Mouse (Mus musculus) heart, adult 18-20 months (tissue): ENCODE data around the gene Trmt13. TPM values are rescaled to one million over a fixed set of nuclear protein-coding genes. Genes with fewer than 3 reads are reported as not detected.

ENCODE experiments used
- DNase-seq, 2 experiments: peaks; one replicate each; pipeline ENCODE4 v3.0.0; 2021 to 2022; ENCODE audit warnings: mixed read lengths in 1 of 2
- total RNA-seq, 2 experiments: library from RNA; stranded (reverse); gene quantifications; 2 replicates each; pipeline ENCODE4 v1.2.3; 2021

The Trmt13 gene
- total RNA-seq, 2 experiments from 2014 or later: 4.8 to 5.3 TPM

GRCm38 (mm10) chr3:116634091-116634490, 19.7 kb upstream of the Trmt13 start:
- DNase-seq: no peak

- DNase-seq: no peak
Measured at GRCm38 (mm10) chr3:116632971-116633370, 18.6 kb upstream of the Trmt13 start.

DNA sequence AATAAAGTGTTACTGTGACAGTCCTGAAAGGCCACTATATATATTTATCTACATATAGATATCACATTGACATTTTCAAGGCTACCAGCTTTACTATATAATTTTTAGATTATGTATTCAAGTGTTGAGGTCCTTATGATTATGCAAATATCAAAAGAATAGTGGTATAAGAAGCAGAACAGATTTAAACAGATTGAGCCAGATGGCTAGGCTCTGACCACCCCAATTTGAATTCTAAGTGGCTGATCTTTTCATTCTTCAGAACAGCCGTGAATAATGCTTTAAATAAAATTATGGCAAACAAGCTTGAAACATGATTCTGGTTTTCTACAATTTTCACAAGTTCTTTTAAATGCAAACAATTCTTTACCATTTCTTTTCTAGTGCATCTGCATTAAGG, 17.1 kb upstream of the Trmt13 start:
- DNase-seq: no peak

DNA sequence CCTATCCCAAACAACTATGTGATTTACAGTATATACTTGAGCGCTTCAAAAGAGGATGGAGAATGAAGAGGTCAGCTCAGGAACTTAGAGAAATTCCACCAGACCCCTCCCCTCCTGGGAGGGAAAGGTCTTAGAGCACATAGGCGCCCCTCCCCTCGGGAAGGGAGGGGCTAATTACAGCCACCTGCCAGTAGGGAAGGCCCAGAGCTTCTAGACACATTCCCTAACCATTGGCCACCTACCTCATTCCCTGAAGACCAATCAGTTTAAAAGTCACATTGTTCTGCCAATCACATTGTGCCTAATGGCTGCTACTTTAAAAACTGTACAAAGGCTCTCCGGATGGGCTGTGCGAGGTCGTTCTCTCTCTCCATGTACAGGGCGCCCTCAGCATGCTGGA, 8.3 kb upstream of the Trmt13 start:
- no peak for DNase-seq

DNA sequence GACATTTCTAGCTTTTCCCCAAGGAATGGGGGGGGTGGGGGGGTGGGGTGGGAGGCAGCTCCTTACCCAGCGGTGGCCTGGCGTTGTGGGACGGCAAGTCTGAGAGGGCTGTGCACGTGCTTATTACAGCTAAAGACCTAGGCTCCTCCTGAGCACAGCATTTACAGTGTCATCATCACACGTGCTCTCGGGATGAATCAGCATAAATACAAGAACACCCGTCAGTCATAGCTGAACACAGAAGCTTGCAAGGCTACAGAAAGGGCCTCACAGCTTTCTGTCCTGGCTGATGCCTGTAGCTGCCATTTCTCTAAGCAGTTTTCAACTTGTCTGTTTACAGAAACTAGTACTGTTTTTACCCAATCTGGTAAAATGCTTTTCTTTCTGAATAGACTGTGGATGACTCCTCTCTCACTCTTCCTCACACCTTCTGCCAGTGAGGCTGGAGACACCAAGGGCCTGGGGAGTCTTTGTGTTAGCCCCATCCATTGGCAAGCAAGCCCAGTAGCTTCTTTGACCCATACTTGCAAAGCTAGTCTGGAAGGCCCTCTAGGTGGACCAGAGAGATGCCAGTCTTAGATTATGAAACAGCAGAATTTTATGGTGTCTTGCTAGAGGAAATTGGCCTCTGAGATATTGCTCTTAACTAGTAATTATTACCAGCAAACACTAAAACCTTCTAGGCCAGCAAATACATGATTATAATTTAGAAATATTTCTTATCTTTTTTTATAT, 6.4 kb upstream of the Trmt13 start:
- no peak for DNase-seq

DNA sequence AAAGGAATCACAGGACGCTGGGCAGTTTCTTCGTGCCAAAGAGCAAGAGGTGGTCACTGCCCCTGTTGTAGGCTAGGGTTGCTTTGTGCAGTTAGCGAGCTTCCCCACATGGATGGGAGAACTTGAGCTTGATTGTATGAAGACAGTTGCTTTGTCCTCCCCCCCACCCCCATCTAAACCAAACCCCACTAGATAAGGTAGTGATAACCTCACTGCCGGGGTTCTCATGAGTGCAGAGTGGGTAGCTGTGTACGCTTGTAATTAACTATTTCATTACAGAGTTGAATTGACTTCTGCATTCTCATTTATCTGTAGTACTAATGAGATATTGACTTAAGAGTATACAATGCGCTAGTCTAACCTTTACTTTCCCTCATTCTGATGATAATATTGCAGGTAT, 4.5 kb upstream of the Trmt13 start:
- DNase-seq: no peak

DNA sequence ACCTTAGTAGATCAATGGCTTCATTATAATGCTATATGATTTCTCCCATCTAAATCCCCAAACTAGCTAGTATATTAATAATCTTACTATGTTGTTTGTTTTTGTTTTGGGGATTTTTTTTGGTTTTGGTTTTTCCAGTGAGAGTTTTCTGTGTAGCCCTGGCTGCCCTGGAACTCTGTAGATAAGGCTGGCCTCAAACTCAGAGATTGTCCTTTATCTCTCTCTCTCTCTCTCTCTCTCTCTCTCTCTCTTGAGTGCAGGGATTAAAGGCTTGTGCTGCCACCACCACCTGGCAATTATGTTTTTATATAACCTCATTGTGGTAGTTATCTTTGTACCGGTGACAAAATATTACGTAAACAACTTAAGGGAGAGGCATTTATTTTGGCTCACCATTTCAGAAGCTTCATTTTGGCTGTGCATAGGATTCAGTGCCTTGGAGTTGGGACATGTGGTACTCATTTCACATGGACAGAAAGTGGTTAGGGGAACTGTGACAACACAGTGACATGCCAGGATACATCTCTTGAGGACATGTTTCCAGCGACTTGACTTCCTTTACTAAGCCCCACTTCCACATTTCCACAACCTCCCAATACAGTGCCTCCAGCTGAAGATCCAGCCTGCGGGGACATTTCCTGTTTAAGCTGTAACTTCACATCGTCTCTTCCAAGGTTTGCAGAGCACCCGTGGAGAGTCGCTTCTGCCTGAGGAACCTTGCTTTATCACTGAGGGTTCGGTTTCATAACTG, 1.1 kb upstream of the Trmt13 start:
- peak in 1 of 2 experiments; percentile 8 for DNase-seq

GRCm38 (mm10) chr3:116604570-116604969, 9.8 kb downstream of the Trmt13 start:
- DNase-seq: no peak

- DNase-seq: no peak
Measured at GRCm38 (mm10) chr3:116601781-116602180, 12.6 kb downstream of the Trmt13 start.

DNA sequence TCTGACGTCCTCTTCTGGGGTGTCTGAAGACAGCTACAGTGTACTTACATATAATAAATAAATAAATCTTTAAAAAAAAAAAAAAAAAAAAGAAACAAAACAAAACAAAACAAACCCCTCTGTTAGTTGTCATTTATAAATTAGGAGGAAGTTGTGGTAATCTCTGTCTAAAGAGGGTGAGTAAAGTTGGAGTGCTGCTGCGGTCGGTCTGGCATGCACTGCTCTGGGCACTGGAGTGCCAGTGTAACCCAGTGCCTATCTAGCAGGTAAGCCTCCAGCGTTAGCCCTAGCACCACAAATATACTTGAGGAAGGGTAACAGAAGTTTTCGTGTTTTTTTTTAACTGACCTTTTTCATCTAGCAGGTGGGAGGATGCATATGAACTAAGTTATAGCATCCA, 13.4 kb downstream of the Trmt13 start:
- DNase-seq: no peak

DNA sequence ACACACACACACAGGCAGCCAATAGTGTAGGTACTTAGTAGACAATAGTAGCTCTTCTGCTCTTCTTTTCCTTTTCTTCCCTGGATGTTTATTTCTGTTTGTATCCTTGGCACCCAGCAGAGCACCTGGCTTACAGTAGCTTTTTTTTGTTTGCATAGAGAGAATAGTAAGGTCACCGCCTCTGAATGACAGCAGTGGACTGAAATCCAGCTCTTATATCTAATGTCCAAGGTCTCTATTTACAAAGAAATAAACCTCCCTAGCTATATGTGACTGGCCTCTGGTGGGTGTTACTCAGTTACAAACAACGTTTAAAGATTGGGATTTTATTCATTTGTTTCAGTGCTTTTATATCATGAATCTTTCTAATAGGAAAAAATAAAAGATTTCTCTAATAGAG, 14.7 kb downstream of the Trmt13 start:
- DNase-seq: no peak

GRCm38 (mm10) chr3:116595603-116595991, 18.8 kb downstream of the Trmt13 start:
- no peak for DNase-seq

DNA sequence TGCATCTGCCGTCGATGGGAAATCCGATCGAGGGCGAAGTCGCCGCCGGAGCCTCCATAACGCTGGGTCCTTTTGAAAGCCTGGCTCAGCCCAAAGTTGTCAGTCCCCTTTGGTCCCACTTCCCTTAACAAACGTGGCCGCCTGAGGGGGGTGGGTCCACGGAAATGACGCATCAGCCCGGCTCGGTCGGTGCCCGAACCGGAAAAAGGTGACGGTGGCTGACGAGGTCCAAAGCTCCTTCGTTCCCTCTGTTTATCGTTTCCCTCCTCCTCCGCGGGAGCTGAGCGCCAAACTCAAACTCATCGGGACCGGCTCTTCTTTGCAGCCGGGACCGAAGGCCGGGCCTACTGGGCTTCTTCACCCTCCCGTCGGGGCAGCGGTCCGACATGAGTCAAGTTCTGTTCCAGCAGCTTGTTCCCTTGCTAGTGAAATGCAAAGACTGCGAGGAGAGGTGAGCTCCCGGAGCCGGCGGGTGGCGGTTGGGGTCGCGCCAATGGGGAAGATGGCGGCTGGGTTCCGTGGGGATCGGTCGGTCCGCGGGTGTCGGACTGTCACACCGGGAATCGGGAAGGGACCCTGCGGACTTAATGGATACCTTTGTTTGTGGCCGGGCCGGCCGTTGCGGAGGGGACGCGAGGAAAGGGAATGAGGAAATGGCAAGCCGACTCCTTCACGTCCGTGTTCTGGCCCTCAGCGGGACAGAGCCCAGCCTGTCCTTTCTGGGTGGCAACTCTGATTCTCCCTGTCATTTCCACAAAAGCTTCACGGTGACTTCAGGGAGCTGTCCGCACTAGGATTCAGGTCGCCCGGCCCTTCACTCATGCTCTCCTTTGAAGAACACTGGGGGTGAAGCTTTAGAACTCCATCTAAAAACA, 19.4 kb downstream of the Trmt13 start, which contains the start of gene Sass6:
Gene Sass6 (plus strand): TSS at position 255 of the 875 bp plus-strand sequence.
- peak; percentile 98 to 100 for DNase-seq

DNA sequence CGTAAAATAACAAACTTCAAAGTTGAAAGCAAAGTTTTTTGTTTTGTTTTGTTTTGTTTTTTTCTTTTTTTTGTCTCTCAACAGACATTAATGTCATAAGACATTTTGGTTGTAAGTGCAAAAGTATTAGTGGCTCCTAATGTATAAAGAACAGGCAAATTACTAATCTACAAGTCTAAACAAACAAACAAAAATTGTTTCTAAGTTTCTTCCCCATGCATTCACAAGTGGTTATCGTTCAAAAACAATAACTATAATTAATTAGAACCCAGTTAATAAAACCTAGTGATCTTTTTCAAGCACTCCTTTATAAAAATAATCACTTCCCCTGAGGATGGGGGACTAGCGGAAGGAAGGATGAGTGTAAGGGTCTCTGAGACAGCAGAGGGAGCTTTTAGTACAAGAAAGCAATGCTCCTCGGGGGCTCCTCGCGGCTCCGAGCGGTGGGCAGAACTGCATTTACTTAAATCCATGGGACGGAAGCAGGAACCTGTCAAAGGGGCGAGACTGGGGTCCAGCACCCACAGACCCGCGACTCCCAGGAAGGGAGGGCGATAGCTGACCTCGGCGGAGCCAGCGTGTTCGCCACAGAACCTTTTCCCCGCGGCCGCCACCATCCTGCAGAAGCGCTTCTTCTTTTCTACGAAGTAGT, 20.2 kb downstream of the Trmt13 start:
- no peak for DNase-seq

- no peak for DNase-seq
Measured at GRCm38 (mm10) chr3:116582201-116582600, 32.2 kb downstream of the Trmt13 start.

DNA sequence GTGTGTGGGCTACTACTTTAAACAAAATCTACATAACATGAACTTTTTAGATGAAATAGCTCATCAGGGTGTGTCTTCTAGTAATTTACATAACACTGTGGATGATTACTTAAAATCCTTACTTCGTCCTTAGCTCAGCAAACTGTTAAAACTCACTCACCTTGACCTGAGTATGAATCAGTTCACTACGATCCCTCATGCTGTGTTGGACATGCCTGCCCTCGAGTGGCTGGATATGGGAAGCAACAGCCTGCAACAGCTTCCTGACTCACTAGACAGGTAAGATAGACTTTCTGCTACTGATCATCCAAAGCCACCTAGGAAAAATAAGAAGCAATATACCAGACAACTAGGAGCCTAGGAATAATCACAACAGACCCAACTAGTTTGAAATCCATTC, 37.1 kb downstream of the Trmt13 start:
- no peak for DNase-seq

DNA sequence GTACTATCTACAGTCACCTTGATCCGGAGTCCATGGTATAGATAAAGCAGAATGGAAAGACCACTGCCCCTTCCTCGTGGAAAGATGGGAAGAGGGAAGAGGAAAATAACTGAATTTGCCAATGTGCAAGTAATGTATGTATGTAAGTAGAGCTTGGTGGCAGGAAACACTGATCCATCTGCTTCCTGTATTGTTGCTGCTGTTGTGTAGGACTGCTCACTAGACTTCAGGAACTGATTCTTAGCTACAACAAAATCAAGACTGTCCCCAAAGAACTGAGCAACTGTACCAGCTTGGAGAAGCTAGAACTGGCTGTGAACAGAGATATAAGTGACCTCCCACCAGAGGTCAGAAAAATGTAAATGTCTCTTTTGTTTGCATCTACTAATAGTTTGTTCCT, 43.8 kb downstream of the Trmt13 start:
- no peak for DNase-seq

GRCm38 (mm10) chr3:116563095-116563492, 51.3 kb downstream of the Trmt13 start:
- DNase-seq: no peak

GRCm38 (mm10) chr3:116562408-116563094, 51.8 kb downstream of the Trmt13 start, which contains the start of gene Lrrc39:
Gene Lrrc39 (plus strand): TSS chr3:116562973.
- DNase-seq: peak; percentile 52 to 73

GRCm38 (mm10) chr3:116561315-116561714, 53.1 kb downstream of the Trmt13 start:
- peak in 1 of 2 experiments; percentile 39 for DNase-seq

- DNase-seq: no peak
Measured at GRCm38 (mm10) chr3:116551362-116551761, 63.0 kb downstream of the Trmt13 start.
